Mouse (Mus musculus) limb, embryonic 13.5 days (tissue): ENCODE data around the gene Cd46. TPM values are rescaled to one million over a fixed set of nuclear protein-coding genes. Genes with fewer than 3 reads are reported as not detected.

Source experiments
- ATAC-seq: fragments of 200-750 bp; cut with Nextera tagmentation; 2 replicates; pipeline ENCODE4 v1.8.0; 2017; ENCODE audit warnings: low read depth, moderate number of reproducible peaks, moderate TSS enrichment; ENCODE audit not compliant: low FRiP score
- H3K27ac ChIP-seq: fragments of 300-500 bp; sonication (generic); 2 replicates; pipeline ENCODE4 v1.5.1; 2015; ENCODE audit warnings: inconsistent platforms, mild to moderate bottlenecking, moderate library complexity
- H3K27me3 ChIP-seq: fragments of 300-500 bp; sonication (generic); 2 replicates; pipeline ENCODE4 v1.6.1; 2015; ENCODE audit warnings: mild to moderate bottlenecking, inconsistent platforms
- H3K36me3 ChIP-seq: fragments of 300-500 bp; sonication (generic); 2 replicates; pipeline ENCODE4 v1.6.1; 2015; ENCODE audit warnings: inconsistent platforms, mild to moderate bottlenecking, moderate library complexity
- H3K4me1 ChIP-seq: fragments of 300-500 bp; sonication (generic); 2 replicates; pipeline ENCODE4 v1.6.1; 2015; ENCODE audit warnings: inconsistent platforms
- H3K4me2 ChIP-seq: fragments of 300-500 bp; sonication (generic); replicated peaks from 2 replicates; pipeline ENCODE4 v1.6.1; 2015; ENCODE audit warnings: inconsistent platforms, mild to moderate bottlenecking, moderate library complexity
- H3K4me3 ChIP-seq: fragments of 300-500 bp; sonication (generic); 2 replicates; pipeline ENCODE4 v1.5.1; 2015; ENCODE audit warnings: moderate library complexity, mild to moderate bottlenecking, inconsistent platforms
- H3K9ac ChIP-seq: fragments of 300-500 bp; sonication (generic); 2 replicates; pipeline ENCODE4 v1.6.1; 2015; ENCODE audit warnings: mild to moderate bottlenecking, inconsistent platforms
- H3K9me3 ChIP-seq: fragments of 300-500 bp; sonication (generic); 2 replicates; pipeline ENCODE4 v1.6.1; 2016; ENCODE audit warnings: inconsistent platforms
- WGBS: fragments of 180-500 bp; shearing (Covaris S2); methylation state at CpG from one replicate; pipeline ENCODE4 v1.1.7; 2015; 5-methylcytosine and 5-hydroxymethylcytosine counted together
- polyA plus RNA-seq: library from polyadenylated mRNA; unstranded; fragments of >200 nt; fragmentation: Nextera tagmentation; extraction: Ambion mirVana; gene quantifications from 2 replicates; pipeline ENCODE4 v1.2.1, GENCODE M21; 2015

Cd46 gene
- polyA plus RNA-seq, 1 experiment from 2014 or later, result 1.0 TPM

- Histone ChIP-seq H3K4me3 (no peak overlapping the region), H3K27me3 (no peaks in the 10 kb centered on the region), H3K9me3 (no peaks in the 10 kb centered on the region), H3K4me1 (no peaks in the 10 kb centered on the region), H3K36me3 (no peaks in the 10 kb centered on the region), H3K27ac (no peak overlapping the region), H3K4me2 (no peak overlapping the region), H3K9ac (no peak overlapping the region)
- 73% methylated on average over 11 of the region's 11 CpGs for WGBS
- ATAC-seq, result peak; percentile 26; the same call in 1 of the 2 replicates
These were observed 75.1 kb downstream of the Cd46 start for GRCm38 (mm10) chr1:195016811-195017501.

- ATAC-seq, result no peak
- no peaks in the 10 kb centered on the region for H3K4me1 ChIP-seq
- no peak overlapping the region for H3K9ac ChIP-seq
- no peaks in the 10 kb centered on the region for H3K27me3 ChIP-seq
- no peaks in the 10 kb centered on the region for H3K9me3 ChIP-seq
- 76% methylated on average over 1 of the region's 1 CpGs for WGBS
- no peak overlapping the region for H3K4me3 ChIP-seq
- H3K27ac ChIP-seq, result no peak overlapping the region
- no peak overlapping the region for H3K4me2 ChIP-seq
- no peaks in the 10 kb centered on the region for H3K36me3 ChIP-seq
These were observed 76.8 kb downstream of the Cd46 start for GRCm38 (mm10) chr1:195015281-195015680.

- H3K4me3 ChIP-seq, result no peak overlapping the region
- H3K36me3 ChIP-seq, result no peaks in the 10 kb centered on the region
- no peak overlapping the region for H3K4me2 ChIP-seq
- WGBS, result 74% methylated on average over 3 of the region's 3 CpGs
- H3K27ac ChIP-seq, result no peak overlapping the region
- no peaks in the 10 kb centered on the region for H3K4me1 ChIP-seq
- no peak for ATAC-seq
- H3K9ac ChIP-seq, result no peak overlapping the region
- H3K27me3 ChIP-seq, result no peaks in the 10 kb centered on the region
- H3K9me3 ChIP-seq, result no peaks in the 10 kb centered on the region
These were observed 77.7 kb downstream of the Cd46 start for GRCm38 (mm10) chr1:195014201-195014885.

- Histone ChIP-seq H3K9ac (no peak overlapping the region), H3K9me3 (no peaks in the 10 kb centered on the region), H3K4me3 (no peak overlapping the region), H3K4me1 (no peaks in the 10 kb centered on the region), H3K4me2 (no peak overlapping the region), H3K27me3 (no peaks in the 10 kb centered on the region), H3K27ac (no peak overlapping the region), H3K36me3 (no peaks in the 10 kb centered on the region)
- WGBS, result 84% methylated on average over 2 of the region's 2 CpGs
- ATAC-seq, result no peak
These were observed 79.5 kb downstream of the Cd46 start for GRCm38 (mm10) chr1:195012531-195012930.

GRCm38 (mm10) chr1:195006267-195006666, 85.8 kb downstream of the Cd46 start:
- Histone ChIP-seq H3K4me3 (no peak overlapping the region), H3K27ac (no peak overlapping the region), H3K36me3 (no peaks in the 10 kb centered on the region), H3K4me1 (no peaks in the 10 kb centered on the region), H3K9ac (no peak overlapping the region), H3K9me3 (no peaks in the 10 kb centered on the region), H3K4me2 (no peak overlapping the region), H3K27me3 (no peaks in the 10 kb centered on the region)
- no peak for ATAC-seq

GRCm38 (mm10) chr1:195004194-195004593, 87.9 kb downstream of the Cd46 start:
- ATAC-seq, result no peak
- no peak overlapping the region for H3K4me3 ChIP-seq
- H3K4me1 ChIP-seq, result no peaks in the 10 kb centered on the region
- no peak overlapping the region for H3K9ac ChIP-seq
- no peaks in the 10 kb centered on the region for H3K27me3 ChIP-seq
- H3K4me2 ChIP-seq, result no peak overlapping the region
- WGBS, result 88% methylated on average over 1 of the region's 1 CpGs
- no peaks in the 10 kb centered on the region for H3K36me3 ChIP-seq
- no peak overlapping the region for H3K27ac ChIP-seq
- no peaks in the 10 kb centered on the region for H3K9me3 ChIP-seq

GRCm38 (mm10) chr1:195003328-195003727, 88.7 kb downstream of the Cd46 start:
- Histone ChIP-seq H3K4me2 (no peak overlapping the region), H3K27me3 (no peaks in the 10 kb centered on the region), H3K9me3 (no peaks in the 10 kb centered on the region), H3K27ac (no peak overlapping the region), H3K4me1 (no peaks in the 10 kb centered on the region), H3K9ac (no peak overlapping the region), H3K36me3 (no peaks in the 10 kb centered on the region), H3K4me3 (no peak overlapping the region)
- ATAC-seq, result no peak
- 71% methylated on average over 4 of the region's 4 CpGs for WGBS

- WGBS, result 80% methylated on average over 1 of the region's 1 CpGs
These were observed 93.7 kb downstream of the Cd46 start for GRCm38 (mm10) chr1:194998396-194998795.

GRCm38 (mm10) chr1:194995196-194995595, 96.9 kb downstream of the Cd46 start:
- Histone ChIP-seq H3K27ac (no peak overlapping the region), H3K9ac (no peak overlapping the region), H3K9me3 (no peaks in the 10 kb centered on the region), H3K4me1 (no peaks in the 10 kb centered on the region), H3K4me3 (no peak overlapping the region), H3K36me3 (no peaks in the 10 kb centered on the region), H3K4me2 (no peak overlapping the region), H3K27me3 (no peaks in the 10 kb centered on the region)
- ATAC-seq, result no peak
- 77% methylated on average over 2 of the region's 2 CpGs for WGBS

More at GRCm38 (mm10) chr1:194998396-194998795, 93.7 kb downstream of the Cd46 start:
- Histone ChIP-seq H3K27ac (no peak overlapping the region), H3K4me3 (no peak overlapping the region), H3K4me1 (no peaks in the 10 kb centered on the region), H3K9ac (no peak overlapping the region), H3K9me3 (no peaks in the 10 kb centered on the region), H3K36me3 (no peaks in the 10 kb centered on the region), H3K4me2 (no peak overlapping the region), H3K27me3 (no peaks in the 10 kb centered on the region)
- ATAC-seq, result no peak

- Histone ChIP-seq H3K4me3 (no peak overlapping the region), H3K27ac (no peak overlapping the region), H3K4me1 (no peaks in the 10 kb centered on the region), H3K9me3 (no peaks in the 10 kb centered on the region), H3K4me2 (no peak overlapping the region), H3K36me3 (no peaks in the 10 kb centered on the region), H3K9ac (no peak overlapping the region), H3K27me3 (no peaks in the 10 kb centered on the region)
- ATAC-seq, result no peak
- 76% methylated on average over 5 of the region's 5 CpGs for WGBS
These were observed 97.8 kb downstream of the Cd46 start for GRCm38 (mm10) chr1:194994262-194994661.

- Histone ChIP-seq H3K36me3 (no peaks in the 10 kb centered on the region), H3K27ac (no peak overlapping the region), H3K4me2 (no peak overlapping the region), H3K9me3 (no peaks in the 10 kb centered on the region), H3K4me3 (no peak overlapping the region), H3K27me3 (no peaks in the 10 kb centered on the region), H3K9ac (no peak overlapping the region), H3K4me1 (no peaks in the 10 kb centered on the region)
- 85% methylated on average over 1 of the region's 1 CpGs for WGBS
- ATAC-seq, result no peak
These were observed 98.5 kb downstream of the Cd46 start for GRCm38 (mm10) chr1:194993409-194993988.

GRCm38 (mm10) chr1:194992589-194993317, 99.3 kb downstream of the Cd46 start:
- H3K9ac ChIP-seq, result no peak overlapping the region
- H3K4me2 ChIP-seq, result no peak overlapping the region
- no peaks in the 10 kb centered on the region for H3K36me3 ChIP-seq
- WGBS, result 78% methylated on average over 5 of the region's 5 CpGs
- no peaks in the 10 kb centered on the region for H3K9me3 ChIP-seq
- H3K27ac ChIP-seq, result no peak overlapping the region
- H3K4me3 ChIP-seq, result no peak overlapping the region
- no peaks in the 10 kb centered on the region for H3K27me3 ChIP-seq
- H3K4me1 ChIP-seq, result no peaks in the 10 kb centered on the region
- no peak; the same call in 1 of the 2 replicates for ATAC-seq
